Mouse (Mus musculus): ENCODE results near the gene Pde4d. TPM values are rescaled to one million over a fixed set of nuclear protein-coding genes. Genes with fewer than 3 reads are reported as not detected.

Pde4d gene
- total and polyA plus RNA-seq, 3 experiments, result 18.5 to 18.8 TPM; not detected in 1

- Histone ChIP-seq H3K27ac (ENCODE audit: control insufficient read depth, low read depth, low read length) (peak overlapping the region; percentile 50), H3K9me3 (replicated peaks; ENCODE audit: insufficient read depth, low read length) (no peaks in the 10 kb centered on the region), H3K27me3 (ENCODE audit: control insufficient read depth in 1 of 2, insufficient read depth in 2 of 2, low read length in 2 of 2) (no peaks in the 10 kb centered on the region), H3K4me3 (ENCODE audit: control insufficient read depth in 1 of 2, insufficient read depth in 1 of 2, low read depth in 2 of 2, low read length in 2 of 2) (peak overlapping the region; percentile 55 to 98), H3K4me1 (ENCODE audit: control insufficient read depth in 1 of 2, insufficient read depth in 2 of 2, low read length in 2 of 2) (peaks cover 18 to 34% of the 10 kb centered on the region in 2 experiments), H3K36me3 (ENCODE audit: control insufficient read depth in 1 of 2, insufficient read depth in 2 of 2, low read length in 2 of 2) (peaks cover 3 to 49% of the 10 kb centered on the region in 2 experiments; a peak in 3 of 4 replicates), H3K79me2 (ENCODE audit: control insufficient read depth, insufficient read depth, low read length, poor library complexity) (peaks cover 58% of the 10 kb centered on the region), H3K9ac (ENCODE audit: control insufficient read depth, low read depth, low read length, poor library complexity, severe bottlenecking) (peak overlapping the region; percentile 92)
- DNase-seq (ENCODE audit: low read depth, low spot score), result peak; percentile 59
- TF ChIP-seq MXI1 (IDR thresholded peaks at IDR 0.05; ENCODE audit: low read depth, low read length) (peak; percentile 88), EP300 (IDR thresholded peaks at IDR 0.05; ENCODE audit: low read depth in 1 of 2, low read length in 2 of 2) (peak in 1 of 2 experiments; percentile 2; a peak in 1 of 4 replicates), POLR2AphosphoS5 (IDR thresholded peaks at IDR 0.05; ENCODE audit: borderline replicate concordance, low read depth, low read length) (no peak), HCFC1 (IDR thresholded peaks at IDR 0.05; ENCODE audit: low read depth, low read length) (no peak)
These were observed 1237.2 kb downstream of the Pde4d start for GRCm38 (mm10) chr13:109686906-109687305.

- peak; percentile 79 for DNase-seq (ENCODE audit: low read depth, low spot score)
- peak overlapping the region; percentile 88 for H3K27ac ChIP-seq (ENCODE audit: control insufficient read depth, low read depth, low read length)
- H3K9ac ChIP-seq (ENCODE audit: control insufficient read depth, low read depth, low read length, poor library complexity, severe bottlenecking), result peak overlapping the region; percentile 92
- H3K36me3 ChIP-seq (ENCODE audit: control insufficient read depth in 1 of 2, insufficient read depth in 2 of 2, low read length in 2 of 2), result peaks cover 8 to 54% of the 10 kb centered on the region in 2 experiments; a peak in 3 of 4 replicates
- H3K79me2 ChIP-seq (ENCODE audit: control insufficient read depth, insufficient read depth, low read length, poor library complexity), result peaks cover 70% of the 10 kb centered on the region
- no peaks in the 10 kb centered on the region for H3K27me3 ChIP-seq (ENCODE audit: control insufficient read depth in 1 of 2, insufficient read depth in 2 of 2, low read length in 2 of 2)
- H3K4me3 ChIP-seq (ENCODE audit: control insufficient read depth in 1 of 2, insufficient read depth in 1 of 2, low read depth in 2 of 2, low read length in 2 of 2), result peak overlapping the region; percentile 65 to 98
- H3K4me1 ChIP-seq (ENCODE audit: control insufficient read depth in 1 of 2, insufficient read depth in 2 of 2, low read length in 2 of 2), result peaks cover 27 to 35% of the 10 kb centered on the region in 2 experiments
- H3K9me3 ChIP-seq (replicated peaks; ENCODE audit: insufficient read depth, low read length), result no peaks in the 10 kb centered on the region
- TF ChIP-seq POLR2A (IDR thresholded peaks at IDR 0.05; ENCODE audit: control insufficient read depth in 1 of 2, insufficient read depth in 1 of 2, low read depth in 1 of 2, low read length in 2 of 2, poor library complexity in 1 of 2) (0 out of 4 replicates have a peak, but pooled peaks of 1 of the 2 experiments have one; percentile 14), HCFC1 (IDR thresholded peaks at IDR 0.05; ENCODE audit: low read depth, low read length) (peak; percentile 62; the same call in 1 of the 2 replicates), ETS1 (IDR thresholded peaks at IDR 0.05; ENCODE audit: low read depth, low read length) (peak; percentile 96), TBP (IDR thresholded peaks at IDR 0.05; ENCODE audit: low read depth, low read length) (peak; percentile 69), ZC3H11A (IDR thresholded peaks at IDR 0.05; ENCODE audit: low read depth, low read length) (peak; percentile 78), CHD2 (IDR thresholded peaks at IDR 0.05; ENCODE audit: low read length) (no peak), BHLHE40 (IDR thresholded peaks at IDR 0.05; ENCODE audit: borderline replicate concordance, low read depth, low read length) (peak; percentile 29; the same call in 1 of the 2 replicates), RAD21 (IDR thresholded peaks at IDR 0.05; ENCODE audit: low read depth, low read length) (no peak), ELF1 (IDR thresholded peaks at IDR 0.05; ENCODE audit: low read depth, low read length) (no peak; the same call in 1 of the 2 replicates), USF2 (IDR thresholded peaks at IDR 0.05; ENCODE audit: borderline replicate concordance in 1 of 2, insufficient read depth in 1 of 2, low read depth in 1 of 2, low read length in 2 of 2) (no peak), MXI1 (IDR thresholded peaks at IDR 0.05; ENCODE audit: low read depth, low read length) (no peak), POLR2AphosphoS2 (IDR thresholded peaks at IDR 0.05; ENCODE audit: low read length) (no peak), UBTF (IDR thresholded peaks at IDR 0.05; ENCODE audit: borderline replicate concordance, insufficient read depth, low read depth, low read length) (no peak), TCF12 (IDR thresholded peaks at IDR 0.05; ENCODE audit: low read depth, low read length) (peak; percentile 80), MYB (IDR thresholded peaks at IDR 0.05; ENCODE audit: low read depth, low read length) (no peak), MAX (IDR thresholded peaks at IDR 0.05; ENCODE audit: low read length) (no peak), NRF1 (IDR thresholded peaks at IDR 0.05; ENCODE audit: insufficient read depth, low read depth, low read length, poor library complexity, severe bottlenecking) (no peak), CTCF (IDR thresholded peaks at IDR 0.05 in 2 of 3, conservative IDR thresholded peaks at IDR 0.05 in 1 of 3; ENCODE audit: control insufficient read depth in 1 of 3, insufficient read depth in 1 of 3, low read depth in 2 of 3, low read length in 3 of 3, poor library complexity in 1 of 3, severe bottlenecking in 1 of 3) (no peak), MAFK (IDR thresholded peaks at IDR 0.05; ENCODE audit: borderline replicate concordance, low read depth, low read length) (peak; percentile 32; the same call in 1 of the 2 replicates), USF1 (IDR thresholded peaks at IDR 0.05; ENCODE audit: low read depth, low read length) (no peak), E2F4 (IDR thresholded peaks at IDR 0.05; ENCODE audit: borderline replicate concordance, low read depth, low read length) (no peak), TAL1 (IDR thresholded peaks at IDR 0.05; ENCODE audit: low read length) (peak; percentile 78), KAT2A (conservative IDR thresholded peaks at IDR 0.05; ENCODE audit: low read depth, low read length) (no peak), NELFE (IDR thresholded peaks at IDR 0.05; ENCODE audit: low read depth, low read length) (no peak), RCOR1 (IDR thresholded peaks at IDR 0.05; ENCODE audit: low read depth, low read length) (peak; percentile 81), CHD1 (IDR thresholded peaks at IDR 0.05; ENCODE audit: low read depth, low read length) (no peak), MAZ (IDR thresholded peaks at IDR 0.05; ENCODE audit: low read depth, low read length) (0 out of 2 replicates have a peak, but pooled peaks have one; percentile 47), MYC (IDR thresholded peaks at IDR 0.05; ENCODE audit: low read depth, low read length) (no peak), JUND (IDR thresholded peaks at IDR 0.05; ENCODE audit: low read depth, low read length) (no peak)
These were observed 1238.4 kb downstream of the Pde4d start for GRCm38 (mm10) chr13:109688195-109688594.

All from MEL (cell line).